Mouse (Mus musculus): ENCODE measurements at regions not wholly inside any gene's neighbourhood (a gene's known extent, or its start where the extent isn't known, plus 50 kb on each side); places are given as distances from the start of the nearest gene placed in this dataset.

DNA sequence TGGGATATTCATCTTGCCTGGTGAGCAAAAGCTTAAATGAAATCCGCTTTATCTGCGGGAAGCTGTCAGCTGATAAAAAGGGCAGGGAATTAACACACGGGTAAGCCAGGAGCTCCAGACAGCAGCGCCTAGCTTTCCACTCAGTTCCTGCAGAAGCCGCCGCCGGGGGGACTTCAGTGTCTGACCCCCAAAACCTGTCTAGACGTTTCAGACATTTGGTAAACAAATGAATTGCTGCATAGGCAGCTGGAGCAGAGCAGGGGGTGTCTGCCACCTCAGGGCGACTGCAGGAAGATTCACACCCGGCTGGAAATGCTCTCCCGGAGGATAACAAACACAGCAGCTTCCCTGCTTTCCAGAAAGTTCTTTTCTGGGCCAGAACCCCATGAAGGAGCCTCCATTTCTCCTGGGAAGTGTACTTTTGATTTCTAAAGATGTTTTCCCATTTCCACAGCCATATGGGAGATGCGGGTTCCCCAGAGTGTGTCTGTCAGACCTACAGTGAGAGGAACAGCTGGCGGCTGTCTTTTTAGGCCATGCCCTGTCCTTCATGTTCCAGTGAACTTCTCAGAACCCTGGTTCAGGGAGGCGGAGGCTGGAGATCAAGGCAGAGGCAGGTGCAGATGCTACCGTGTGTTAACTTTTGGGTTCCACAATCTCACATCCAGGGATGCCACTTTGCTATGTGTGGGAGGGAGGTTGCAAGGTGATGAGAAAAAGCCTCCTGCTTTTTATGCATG lies 58.7 kb upstream of the Pmepa1 start:
- no peak for ATAC-seq (ENCODE audit: insufficient number of reproducible peaks, low FRiP score, low TSS enrichment)

DNA sequence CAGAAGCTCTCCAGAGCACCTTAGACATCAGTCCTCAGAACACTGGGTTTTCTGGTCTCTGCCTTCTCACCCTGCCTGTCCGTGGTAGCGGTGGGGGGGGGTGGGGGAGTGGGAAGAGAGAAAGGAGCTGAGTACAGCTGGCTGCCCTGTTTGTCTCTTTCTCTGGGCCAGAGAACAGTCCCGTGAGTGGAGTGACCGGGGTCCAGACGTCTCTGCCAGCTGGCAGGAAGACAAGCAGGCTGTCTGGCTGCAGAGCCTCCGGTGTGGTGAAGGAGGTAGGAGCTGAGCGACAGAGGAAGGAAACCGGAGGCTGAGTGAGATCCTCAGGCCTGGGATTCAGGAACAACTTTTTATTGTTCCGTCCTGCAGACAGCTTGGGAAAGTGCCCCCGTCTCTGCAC lies 59.5 kb upstream of the Pmepa1 start:
- no peak for ATAC-seq (ENCODE audit: insufficient number of reproducible peaks, low FRiP score, low TSS enrichment)

DNA sequence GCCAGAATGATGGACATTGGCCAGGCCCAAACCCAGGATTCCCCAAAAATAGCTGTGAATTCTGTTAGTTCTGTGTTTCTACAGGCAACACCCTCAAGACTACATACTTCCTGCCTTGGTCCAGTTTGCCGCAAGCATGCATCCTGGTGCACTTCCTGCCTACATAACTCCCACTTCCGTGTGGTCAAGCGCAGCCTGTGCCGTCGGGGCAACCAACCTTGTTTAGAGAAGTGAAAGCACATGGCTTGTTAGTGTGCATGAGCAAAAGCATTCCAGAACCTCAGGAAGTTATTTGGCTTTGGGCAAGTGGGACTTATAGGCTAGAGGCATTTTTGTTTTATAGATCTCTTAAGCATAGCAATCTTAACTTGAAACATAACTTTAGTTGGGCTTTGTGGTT lies 61.3 kb upstream of the Pmepa1 start:
- no peak for ATAC-seq (ENCODE audit: insufficient number of reproducible peaks, low FRiP score, low TSS enrichment)

DNA sequence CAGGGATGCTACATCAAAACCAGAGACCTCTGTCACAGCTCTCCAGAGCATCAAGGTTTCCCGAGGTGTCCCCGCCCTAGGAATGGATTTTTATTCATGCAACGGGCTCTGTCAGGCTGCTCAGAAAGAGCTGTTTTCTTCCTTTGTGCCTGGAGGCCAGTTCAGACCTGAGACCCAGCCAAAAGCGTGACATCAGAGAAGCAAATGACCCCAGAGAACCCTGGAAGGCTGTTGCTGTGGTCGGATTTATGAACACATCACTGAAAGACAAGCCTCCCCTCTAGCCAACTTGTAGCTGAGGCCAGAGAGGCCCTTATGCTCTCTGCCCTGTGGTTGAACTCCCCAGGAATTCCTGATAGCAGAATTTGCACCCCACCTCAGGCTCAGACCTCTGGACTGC lies 62.3 kb upstream of the Pmepa1 start:
- ATAC-seq (ENCODE audit: insufficient number of reproducible peaks, low FRiP score, low TSS enrichment), result no peak

DNA sequence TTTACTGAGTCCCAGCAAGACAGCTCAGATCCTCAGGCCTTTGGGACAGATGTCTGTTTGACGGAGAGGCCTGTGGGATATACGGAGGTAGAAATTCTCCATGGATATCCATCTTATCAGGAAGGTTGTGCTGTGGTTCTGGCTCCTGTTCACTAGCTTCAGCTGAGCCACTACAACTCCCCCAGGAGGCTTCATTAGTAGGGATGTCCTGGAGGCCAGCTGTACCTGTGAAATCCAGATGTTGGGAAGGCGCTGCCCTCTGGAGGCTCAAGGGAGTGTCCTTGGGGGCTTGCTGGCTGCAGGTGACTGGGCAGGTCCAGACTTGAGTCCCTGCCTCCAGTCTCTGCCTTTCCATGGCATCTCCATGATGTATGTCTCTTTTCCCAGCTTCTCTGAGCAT lies 62.9 kb upstream of the Pmepa1 start:
- ATAC-seq (ENCODE audit: insufficient number of reproducible peaks, low FRiP score, low TSS enrichment), result no peak

DNA sequence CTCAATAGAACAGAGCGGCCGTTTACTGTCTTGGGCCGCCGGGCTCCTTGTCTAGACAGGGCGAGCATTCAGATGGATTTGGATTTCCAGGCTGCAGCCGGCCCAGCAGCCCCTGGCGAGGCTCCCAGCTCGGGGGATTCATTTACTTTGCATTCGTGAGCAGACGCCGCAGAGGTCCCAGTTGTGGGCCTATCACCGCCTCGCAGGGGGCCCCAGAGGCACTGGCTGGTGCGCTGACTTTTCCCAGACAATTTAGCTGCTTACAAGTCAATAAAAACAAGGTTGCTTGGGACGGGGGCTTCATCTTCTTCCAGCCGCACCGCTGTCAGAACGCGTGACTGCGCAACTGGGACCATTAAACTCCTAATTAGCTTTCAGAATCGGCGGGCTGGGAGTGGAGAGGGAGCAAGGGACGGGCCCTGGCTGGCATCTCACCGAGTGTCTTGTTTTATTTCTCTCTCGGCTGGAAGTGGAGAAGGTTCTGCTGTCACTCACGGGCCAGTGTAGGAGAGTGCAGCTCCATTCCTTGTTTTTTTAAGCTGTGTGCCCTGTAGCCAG lies 63.8 kb upstream of the Pmepa1 start:
- ATAC-seq (ENCODE audit: insufficient number of reproducible peaks, low FRiP score, low TSS enrichment), result no peak

DNA sequence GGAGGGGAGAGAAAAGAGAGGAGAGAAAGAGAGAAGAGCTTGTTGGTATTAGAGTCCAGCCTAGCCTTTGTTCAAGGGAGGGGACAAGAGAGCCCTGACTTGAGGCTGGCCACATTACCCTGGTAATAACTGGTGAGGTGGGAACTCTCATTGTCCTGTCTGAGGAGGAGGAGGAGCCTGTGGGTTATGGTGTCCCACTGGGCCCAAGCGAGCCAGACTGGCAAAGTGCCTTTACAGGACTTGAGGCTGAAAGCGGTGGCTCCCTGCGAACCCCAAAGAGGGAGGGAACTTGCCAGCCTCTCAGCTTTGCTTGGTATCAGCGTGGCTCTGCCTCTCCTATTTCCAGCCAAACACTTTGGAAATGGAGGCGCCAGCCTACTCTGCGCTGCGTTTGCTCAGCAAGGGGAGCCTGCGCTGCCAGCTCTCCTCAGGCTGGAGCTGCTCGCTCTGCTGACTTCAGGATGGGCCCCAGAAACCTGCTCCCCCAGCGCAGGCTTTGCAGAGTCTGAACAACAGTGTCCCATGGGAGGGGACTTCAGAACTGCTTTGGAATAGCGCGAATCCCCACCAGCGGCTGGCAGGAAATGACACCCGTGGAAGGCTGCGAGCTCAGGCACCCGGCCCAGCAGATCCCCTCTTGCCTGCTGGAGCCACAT lies 66.4 kb upstream of the Pmepa1 start:
- no peak for ATAC-seq (ENCODE audit: insufficient number of reproducible peaks, low FRiP score, low TSS enrichment)

DNA sequence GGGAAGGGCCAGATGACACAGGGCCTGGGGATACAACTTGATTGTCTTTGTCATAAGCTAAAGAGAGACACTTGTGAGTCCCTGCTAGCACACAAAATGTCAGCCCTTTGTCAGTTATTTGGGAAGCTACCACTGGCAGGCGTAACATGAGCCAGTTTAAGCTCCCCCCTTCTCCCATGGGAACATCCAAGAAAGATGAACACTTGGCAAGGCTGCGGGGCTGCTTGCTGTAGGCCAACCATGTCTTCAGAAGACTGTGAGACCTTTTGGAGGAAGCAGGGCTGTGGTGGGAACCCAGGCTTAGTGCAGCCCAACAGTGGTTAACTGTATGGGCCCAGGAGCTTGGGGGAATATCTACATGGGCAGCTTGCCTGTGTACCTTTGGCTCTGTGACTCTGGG lies 67.3 kb upstream of the Pmepa1 start:
- no peak for ATAC-seq (ENCODE audit: insufficient number of reproducible peaks, low FRiP score, low TSS enrichment)

DNA sequence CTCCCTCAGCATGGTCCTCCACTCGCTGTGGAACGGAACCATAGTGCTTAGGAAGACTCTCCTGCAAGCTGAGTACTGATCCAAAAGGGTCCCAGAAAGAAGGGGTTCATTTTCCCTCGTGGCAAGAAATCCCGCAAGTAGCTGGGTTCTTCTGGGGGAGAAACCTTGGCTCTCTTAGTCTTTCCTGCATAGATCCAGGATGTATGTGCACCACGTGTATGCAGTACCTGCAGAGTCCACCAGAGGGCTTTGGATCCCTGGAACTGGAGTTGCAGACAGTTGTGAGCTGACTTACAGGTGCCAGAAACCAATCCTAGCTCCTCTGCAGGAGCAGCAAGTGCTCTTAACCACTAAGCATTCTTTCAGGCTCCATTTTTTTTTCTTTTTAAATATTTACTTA lies 67.9 kb upstream of the Pmepa1 start:
- ATAC-seq (ENCODE audit: insufficient number of reproducible peaks, low FRiP score, low TSS enrichment), result no peak

DNA sequence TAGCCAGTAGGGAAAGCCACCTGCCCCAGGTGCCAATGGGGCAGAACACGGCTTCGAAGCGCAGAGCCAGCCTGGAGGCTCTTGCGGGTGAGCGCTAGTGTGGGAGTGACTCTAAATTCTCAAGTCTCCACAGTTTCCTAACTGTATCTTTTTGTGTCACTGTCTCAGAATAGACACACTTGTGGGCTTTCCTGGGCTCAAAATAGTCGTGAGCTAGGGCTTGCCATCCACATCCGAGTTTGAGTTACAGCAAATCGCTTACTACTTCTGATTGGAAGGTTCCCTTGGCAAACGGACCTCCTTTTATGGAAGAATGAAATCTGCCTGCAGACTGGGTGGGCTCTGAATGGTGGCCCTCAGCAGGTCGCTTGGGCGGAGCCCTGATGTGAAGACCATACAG lies 71.0 kb upstream of the Pmepa1 start:
- ATAC-seq (ENCODE audit: insufficient number of reproducible peaks, low FRiP score, low TSS enrichment), result no peak

DNA sequence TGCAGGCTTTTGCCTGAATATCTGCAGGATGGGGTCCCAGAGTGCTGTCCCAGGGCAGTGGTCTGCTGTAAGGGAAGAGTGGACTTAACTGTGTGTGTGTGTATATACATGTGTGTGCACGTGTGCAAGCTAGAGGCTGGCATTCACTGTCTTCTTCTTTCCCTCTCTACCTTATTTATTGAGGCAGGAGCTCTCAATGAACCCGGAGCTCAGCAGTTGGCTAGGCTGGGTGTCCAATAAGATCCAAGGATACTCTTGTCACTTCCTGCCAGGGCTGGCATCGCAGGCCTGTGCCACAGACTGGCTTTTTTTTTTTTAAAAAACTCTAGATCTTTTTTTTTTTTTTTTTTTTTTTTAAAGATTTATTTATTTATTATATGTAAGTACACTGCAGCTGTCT lies 72.4 kb upstream of the Pmepa1 start:
- no peak for ATAC-seq (ENCODE audit: insufficient number of reproducible peaks, low FRiP score, low TSS enrichment)

DNA sequence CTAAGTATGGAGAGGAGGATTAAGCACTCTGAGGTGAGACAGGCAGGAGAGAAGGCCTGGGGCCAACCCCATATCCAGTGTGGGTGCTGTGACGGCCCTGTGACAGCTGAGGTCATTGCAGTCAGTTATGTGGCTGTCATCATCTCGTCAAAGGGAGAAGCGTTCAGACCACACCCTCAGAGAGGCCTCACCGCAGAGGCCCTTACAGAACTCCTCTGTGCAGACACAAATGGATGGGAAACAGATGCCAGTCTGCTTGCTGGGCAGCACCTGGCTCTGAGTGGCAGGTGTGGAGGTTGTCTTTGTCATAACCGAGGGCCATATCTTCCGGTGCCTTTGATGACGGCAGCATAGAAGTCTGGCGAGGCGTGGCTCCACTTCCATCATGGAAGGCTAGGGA lies 73.2 kb upstream of the Pmepa1 start:
- no peak for ATAC-seq (ENCODE audit: insufficient number of reproducible peaks, low FRiP score, low TSS enrichment)

DNA sequence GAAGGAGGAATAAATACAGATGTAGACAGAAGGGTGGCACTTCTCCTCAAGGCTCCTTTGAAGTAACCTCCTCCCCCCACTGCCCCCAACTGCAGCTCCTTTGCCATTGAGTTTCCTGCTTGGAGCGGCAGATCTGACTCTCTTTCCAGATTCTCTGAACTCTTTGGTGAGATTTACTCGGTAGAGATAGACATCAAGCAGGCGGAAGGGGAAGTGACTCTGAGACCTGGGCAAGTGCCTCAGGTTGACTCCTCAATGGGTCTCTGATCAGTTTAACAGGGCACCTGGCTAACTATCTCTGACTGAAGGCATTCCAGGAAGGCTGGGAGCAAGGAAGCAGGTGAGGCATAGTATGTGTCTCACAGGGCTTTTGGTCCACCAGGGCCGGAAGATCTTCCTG lies 73.6 kb upstream of the Pmepa1 start:
- ATAC-seq (ENCODE audit: insufficient number of reproducible peaks, low FRiP score, low TSS enrichment), result no peak

DNA sequence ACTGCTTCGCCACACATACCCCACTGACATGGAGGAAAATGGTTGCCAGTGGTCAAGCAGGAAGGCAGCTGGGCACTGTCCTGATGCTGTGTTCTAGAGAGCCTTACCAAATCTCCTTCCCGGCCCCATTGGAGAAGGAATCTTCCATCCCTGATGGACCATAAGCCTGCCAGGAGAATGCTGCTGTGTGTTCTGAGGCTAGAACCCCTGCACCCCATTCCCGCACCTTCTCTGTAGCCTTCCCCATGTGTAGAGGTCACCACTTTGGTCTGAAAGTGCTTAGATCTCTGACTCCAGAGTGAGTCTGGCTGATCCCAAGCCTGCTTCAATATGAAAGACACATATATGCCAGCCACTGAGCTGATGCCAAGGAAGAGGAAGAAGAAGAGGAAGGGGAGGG lies 74.1 kb upstream of the Pmepa1 start:
- ATAC-seq (ENCODE audit: insufficient number of reproducible peaks, low FRiP score, low TSS enrichment), result no peak

DNA sequence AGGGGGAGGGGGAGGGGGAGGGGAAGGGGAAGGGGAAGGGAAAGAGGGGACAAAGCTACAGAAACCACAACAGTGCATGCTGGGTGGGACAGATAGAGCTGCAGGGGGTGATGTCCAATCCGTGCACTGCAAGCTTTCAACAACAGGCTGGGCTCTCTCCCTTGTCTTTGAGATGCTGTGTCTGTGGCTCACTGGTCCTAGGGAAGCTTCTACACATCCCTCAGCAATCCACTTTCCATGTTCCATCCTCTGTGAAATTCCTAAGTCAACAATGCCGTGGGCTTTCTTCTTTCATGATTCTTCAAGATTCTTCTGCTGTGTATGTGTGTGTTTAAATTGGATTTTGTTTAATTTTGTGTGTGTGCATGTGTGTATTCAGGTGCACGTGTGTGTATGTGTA lies 74.5 kb upstream of the Pmepa1 start:
- ATAC-seq (ENCODE audit: insufficient number of reproducible peaks, low FRiP score, low TSS enrichment), result no peak

DNA sequence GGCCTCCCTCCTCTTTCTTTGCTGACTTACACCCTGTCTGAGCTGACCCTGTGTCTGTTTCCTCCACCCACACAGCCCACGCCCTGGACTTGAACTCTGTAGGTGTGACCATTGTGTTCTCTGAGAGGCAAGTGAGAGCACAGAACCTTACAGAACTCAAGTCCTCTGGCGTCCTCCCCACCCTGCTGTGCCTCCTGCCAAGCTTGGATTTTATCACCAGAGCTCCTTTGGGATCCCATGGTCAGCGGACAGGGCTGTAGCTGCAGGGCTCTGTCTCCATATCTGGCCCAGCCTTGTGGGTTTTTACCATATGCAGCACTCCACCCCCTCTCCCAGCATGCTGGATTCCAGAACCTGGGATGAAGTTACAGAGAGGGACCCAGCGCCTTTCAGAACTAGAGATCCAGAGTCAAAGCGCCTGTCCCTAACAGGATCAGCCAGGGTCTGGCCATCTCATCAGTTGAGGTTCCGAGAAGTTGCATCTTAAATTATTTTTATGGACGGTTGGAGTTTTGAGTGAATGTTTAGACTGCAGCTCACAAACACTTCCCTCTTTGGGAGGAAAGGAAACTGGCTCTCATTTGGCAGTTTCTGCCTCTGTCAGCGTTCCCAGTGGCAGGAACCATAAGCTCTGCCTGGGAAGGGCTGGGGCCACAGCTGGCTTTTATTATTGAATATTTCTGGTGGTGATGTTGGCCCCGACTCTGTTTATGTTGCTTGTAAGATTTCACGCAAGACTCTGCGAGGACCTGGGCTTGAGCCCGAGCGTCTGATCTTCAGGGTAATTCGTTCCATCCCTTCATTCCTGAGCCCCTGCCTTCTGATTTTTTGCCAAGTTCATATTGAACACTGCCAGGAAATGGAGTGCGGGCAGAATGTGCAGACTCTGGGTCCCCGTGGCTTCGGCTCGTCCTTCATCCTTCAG lies 75.8 kb upstream of the Pmepa1 start:
- ATAC-seq (ENCODE audit: insufficient number of reproducible peaks, low FRiP score, low TSS enrichment), result no peak

DNA sequence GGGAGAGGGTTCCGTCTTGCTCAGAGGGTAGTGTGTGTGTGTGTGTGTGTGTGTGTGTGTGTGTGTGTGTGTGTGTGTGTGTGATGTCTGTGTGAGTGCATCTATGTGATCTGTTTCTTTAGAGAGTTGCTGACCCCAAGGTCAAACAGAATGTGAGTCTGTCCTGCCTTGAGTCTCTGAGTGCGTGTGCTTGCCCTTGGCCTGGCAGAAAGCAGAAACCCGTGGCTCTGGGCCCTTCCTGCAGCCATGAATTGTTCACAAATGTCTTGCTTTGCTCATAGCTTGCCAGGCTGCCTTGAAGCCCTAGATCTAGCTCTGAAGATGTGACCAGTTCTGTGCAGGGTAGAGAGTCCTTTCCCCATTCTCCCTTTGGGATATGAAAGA lies 76.4 kb upstream of the Pmepa1 start:
- no peak for ATAC-seq (ENCODE audit: insufficient number of reproducible peaks, low FRiP score, low TSS enrichment)

DNA sequence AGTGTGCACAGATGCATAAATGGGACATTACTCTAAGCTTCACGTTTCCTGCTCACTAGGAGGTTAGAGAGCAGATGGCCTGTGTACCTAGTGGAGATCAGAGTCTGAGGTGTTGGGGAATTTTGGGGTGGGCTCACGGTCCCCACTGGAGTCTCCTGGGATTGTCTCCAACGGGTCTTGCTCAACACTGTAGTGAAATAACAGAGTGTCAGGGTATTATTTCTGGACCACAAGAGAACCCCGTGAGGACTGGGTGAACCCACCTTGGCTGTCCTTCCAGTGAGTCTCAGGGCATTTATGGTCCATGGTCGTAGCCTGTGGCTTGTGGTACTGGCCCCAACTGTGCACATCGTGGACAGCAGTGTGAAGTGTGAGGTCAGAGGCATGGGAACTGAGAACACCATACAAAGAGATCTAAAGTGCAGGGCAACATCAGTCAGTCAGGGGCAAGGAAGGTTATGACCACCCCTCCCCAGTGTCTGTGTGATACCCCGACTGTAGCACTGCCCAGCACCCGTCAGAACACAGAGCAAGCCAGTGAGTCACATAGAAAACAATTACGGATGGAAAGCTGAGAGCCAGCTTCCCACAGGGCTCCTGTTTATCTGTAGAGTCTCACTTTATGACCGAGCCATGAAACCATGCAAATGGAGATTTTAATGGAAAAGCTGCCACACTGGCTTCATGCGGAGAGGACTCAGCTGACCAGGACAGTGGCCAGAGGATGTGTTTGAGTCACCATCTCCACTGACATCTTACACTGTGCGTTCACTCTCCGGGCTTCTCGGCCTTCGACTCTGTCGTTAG lies 77.3 kb upstream of the Pmepa1 start:
- no peak for ATAC-seq (ENCODE audit: insufficient number of reproducible peaks, low FRiP score, low TSS enrichment)

DNA sequence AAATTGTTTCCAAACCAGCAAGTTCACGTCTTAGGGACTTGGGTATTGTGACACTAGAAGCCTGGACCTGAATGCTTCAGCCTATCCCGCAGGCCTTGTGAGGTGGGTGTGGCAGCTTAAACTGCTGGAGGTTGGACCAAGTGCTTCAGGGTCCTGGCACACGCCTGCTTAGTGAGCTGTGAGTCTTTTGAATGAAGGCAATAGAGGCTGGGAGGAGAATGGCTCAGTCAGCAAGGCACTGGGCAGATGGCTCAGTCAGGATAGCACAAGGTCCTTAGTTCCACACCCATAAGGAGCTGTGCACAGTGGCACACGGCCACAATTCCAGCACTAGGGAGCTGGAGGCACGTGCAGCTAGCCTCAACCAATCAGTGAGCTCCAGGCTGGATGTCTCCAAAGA lies 80.5 kb upstream of the Pmepa1 start:
- ATAC-seq (ENCODE audit: insufficient number of reproducible peaks, low FRiP score, low TSS enrichment), result no peak

DNA sequence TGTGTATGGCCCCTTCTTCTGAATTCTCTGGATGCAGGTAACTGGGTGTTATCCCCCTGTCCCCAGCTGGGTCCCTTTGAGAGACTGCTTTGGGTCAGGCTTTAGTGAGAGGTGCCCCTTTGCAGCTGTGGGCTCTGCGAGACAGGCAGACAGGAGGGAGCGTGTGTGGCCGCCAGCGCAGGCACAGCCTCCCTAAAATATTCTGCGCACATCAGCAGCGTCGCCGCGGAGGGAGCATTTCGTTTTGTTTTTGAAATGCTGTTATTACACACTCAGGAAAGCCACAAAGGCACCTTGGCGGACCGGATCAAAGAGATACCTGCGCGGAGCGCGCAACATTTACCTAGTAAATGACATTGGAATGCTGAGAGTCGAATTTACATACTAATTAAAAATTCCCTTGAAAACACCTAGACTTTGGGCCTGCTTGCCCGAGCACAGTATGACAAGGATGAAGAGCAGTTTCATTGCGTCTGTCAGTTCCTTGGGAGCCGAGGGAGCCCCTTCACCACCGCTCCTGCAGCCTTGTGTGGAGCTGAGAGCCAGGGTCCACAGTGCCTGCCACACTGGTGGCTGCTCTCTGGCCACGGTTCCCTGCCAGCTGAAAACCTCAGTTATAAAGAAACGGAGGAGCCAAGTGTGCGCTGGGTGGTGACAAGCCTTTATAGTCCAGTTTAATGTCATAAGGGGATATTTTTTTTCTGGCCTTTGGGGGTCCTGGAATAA lies 89.3 kb upstream of the Pmepa1 start:
- ATAC-seq (ENCODE audit: insufficient number of reproducible peaks, low FRiP score, low TSS enrichment), result no peak
